Mouse (Mus musculus): ENCODE measurements around the gene Krt10.

Gene Krt10

GRCm38 (mm10) chr11:99374803-99375202, 14.4 kb downstream of the Krt10 start, which contains the start of gene Krt28:
TSS of gene Krt28 (minus strand) at chr11:99374903.
- in situ Hi-C loops (cut with MboI, MseI): no loop called here

GRCm38 (mm10) chr11:99369853-99370451, 19.2 kb downstream of the Krt10 start:
- in situ Hi-C loops (cut with MboI, MseI): no loop called here

- in situ Hi-C loops (cut with MboI, MseI): no loop called here
Observed at GRCm38 (mm10) chr11:99369229-99369628, 19.9 kb downstream of the Krt10 start.

GRCm38 (mm10) chr11:99366791-99367190, 22.4 kb downstream of the Krt10 start:
- in situ Hi-C loops (cut with MboI, MseI): no loop called here

- in situ Hi-C loops (cut with MboI, MseI): no loop called here
Observed at GRCm38 (mm10) chr11:99364412-99364811, 24.8 kb downstream of the Krt10 start.

- in situ Hi-C loops (cut with MboI, MseI): no loop called here
Observed at GRCm38 (mm10) chr11:99361423-99361822, 27.7 kb downstream of the Krt10 start.

- in situ Hi-C loops (cut with MboI, MseI): no loop called here
Observed at GRCm38 (mm10) chr11:99351004-99351403, 38.2 kb downstream of the Krt10 start, which contains the start of gene Krt27. TSS of gene Krt27 (minus strand) at chr11:99351104.

GRCm38 (mm10) chr11:99339299-99339847, 49.8 kb downstream of the Krt10 start:
- in situ Hi-C loops (cut with MboI, MseI): no loop called here

GRCm38 (mm10) chr11:99337866-99338265, 51.3 kb downstream of the Krt10 start, which contains the start of gene Krt26:
TSS of gene Krt26 (minus strand) at chr11:99337966.
- in situ Hi-C loops (cut with MboI, MseI): no loop called here

All from regulatory T cell (primary cell).